Mouse (Mus musculus): Measurements from ENCODE around the gene Adap1. TPM values are rescaled to one million over a fixed set of nuclear protein-coding genes. Genes with fewer than 3 reads are reported as not detected.

Gene Adap1
- polyA plus RNA-seq, 1 experiment from 2014 or later = 1.7 TPM

DNA sequence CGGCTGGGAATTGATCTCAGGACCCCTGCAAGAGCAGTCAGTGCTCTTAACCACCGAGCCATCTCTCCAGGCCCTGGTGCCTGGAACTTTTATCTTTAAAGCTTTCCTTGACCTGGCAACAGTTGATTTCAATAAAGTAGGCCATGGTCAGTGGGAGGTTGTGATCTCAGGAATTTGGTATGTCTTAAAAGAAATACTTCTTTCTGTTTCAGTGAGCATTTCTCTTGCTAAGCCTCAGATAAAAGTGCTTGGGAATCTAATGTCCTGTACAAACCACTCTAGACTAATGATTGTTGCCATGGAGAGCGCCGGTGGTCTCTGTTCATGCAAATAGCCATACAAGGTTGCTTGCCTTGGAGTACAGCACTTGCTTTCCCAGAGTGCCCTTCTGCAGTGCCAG is 67.6 kb downstream of the Adap1 start:
- H3K9ac ChIP-seq (replicated peaks; ENCODE audit: low read length) = no peak overlapping the region
- no peak overlapping the region; the same call in 1 of the 2 replicates for H3K27ac ChIP-seq (ENCODE audit: low read length)
- no peaks in the 10 kb centered on the region for H3K27me3 ChIP-seq (ENCODE audit: insufficient read depth, low read length)
- peaks cover 31% of the 10 kb centered on the region for H3K4me1 ChIP-seq (ENCODE audit: insufficient read depth, low read length)
- no peak overlapping the region for H3K4me2 ChIP-seq (replicated peaks; ENCODE audit: low read depth, low read length)
- ATAC-seq (ENCODE audit: low FRiP score, low TSS enrichment) = no peak
- WGBS = 71% methylated on average over 4 of the region's 4 CpGs
- H3K4me3 ChIP-seq (ENCODE audit: low read length) = no peak overlapping the region
- H3K36me3 ChIP-seq (ENCODE audit: insufficient read depth, low read length) = peaks cover 24% of the 10 kb centered on the region
- no peaks in the 10 kb centered on the region for H3K9me3 ChIP-seq (ENCODE audit: low read length)

DNA sequence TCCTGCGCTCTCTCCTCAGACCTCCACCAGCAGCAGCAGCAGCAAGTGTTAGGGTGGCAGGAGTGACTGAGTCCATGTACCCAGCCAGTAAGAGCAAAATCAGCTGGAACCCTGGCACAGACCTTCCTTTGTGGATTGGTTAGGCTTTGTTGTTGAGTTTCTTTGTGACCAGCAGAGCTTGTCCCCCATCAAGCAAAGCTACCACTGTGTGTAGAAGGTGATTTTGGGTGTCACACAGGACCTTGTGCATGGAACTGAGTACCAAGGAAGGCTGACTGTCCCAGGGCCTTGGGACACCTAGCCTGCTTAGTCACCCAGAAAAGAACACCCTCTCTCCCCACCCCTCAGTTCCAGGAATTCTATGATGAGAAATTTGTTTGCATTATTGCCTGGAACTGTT is 68.2 kb downstream of the Adap1 start:
- H3K9me3 ChIP-seq (ENCODE audit: low read length) = no peaks in the 10 kb centered on the region
- H3K27ac ChIP-seq (ENCODE audit: low read length) = no peak overlapping the region
- no peaks in the 10 kb centered on the region for H3K27me3 ChIP-seq (ENCODE audit: insufficient read depth, low read length)
- WGBS = 96% methylated on average over 1 of the region's 1 CpGs
- peaks cover 18% of the 10 kb centered on the region for H3K36me3 ChIP-seq (ENCODE audit: insufficient read depth, low read length)
- no peak overlapping the region for H3K9ac ChIP-seq (replicated peaks; ENCODE audit: low read length)
- H3K4me2 ChIP-seq (replicated peaks; ENCODE audit: low read depth, low read length) = no peak overlapping the region
- no peak overlapping the region for H3K4me3 ChIP-seq (ENCODE audit: low read length)
- ATAC-seq (ENCODE audit: low FRiP score, low TSS enrichment) = no peak
- H3K4me1 ChIP-seq (ENCODE audit: insufficient read depth, low read length) = peaks cover 31% of the 10 kb centered on the region

DNA sequence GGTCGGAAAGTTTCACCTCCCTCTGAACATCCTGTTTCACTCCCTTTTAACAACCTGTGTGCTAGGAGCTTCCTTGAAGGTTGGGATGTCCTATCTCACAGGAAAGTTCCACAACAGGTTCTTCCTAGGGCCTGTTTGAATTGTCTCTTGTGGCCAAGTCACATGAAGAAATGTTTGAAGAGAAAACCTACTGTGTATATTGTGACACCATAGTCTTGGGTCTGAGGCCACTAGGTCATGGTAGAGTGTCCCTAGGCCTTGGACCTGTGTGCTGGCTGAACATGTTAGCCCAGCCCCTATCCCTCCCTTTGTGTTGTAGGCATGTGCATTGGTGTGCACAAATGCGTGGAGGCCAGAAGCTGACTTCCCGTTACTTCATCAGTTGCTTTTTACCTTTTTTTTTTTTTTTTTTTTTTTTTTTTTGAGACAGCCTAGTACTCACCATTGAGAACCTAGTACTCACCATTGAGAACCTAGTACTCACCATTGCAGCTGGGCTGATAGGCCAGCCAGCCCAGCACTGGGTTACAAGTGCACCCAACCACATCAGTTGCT is 69.1 kb downstream of the Adap1 start:
- H3K36me3 ChIP-seq (ENCODE audit: insufficient read depth, low read length) = peaks cover 12% of the 10 kb centered on the region
- no peaks in the 10 kb centered on the region for H3K9me3 ChIP-seq (ENCODE audit: low read length)
- H3K9ac ChIP-seq (replicated peaks; ENCODE audit: low read length) = no peak overlapping the region
- H3K27me3 ChIP-seq (ENCODE audit: insufficient read depth, low read length) = no peaks in the 10 kb centered on the region
- peaks cover 37% of the 10 kb centered on the region for H3K4me1 ChIP-seq (ENCODE audit: insufficient read depth, low read length)
- no peak overlapping the region for H3K4me2 ChIP-seq (replicated peaks; ENCODE audit: low read depth, low read length)
- no peak overlapping the region for H3K27ac ChIP-seq (ENCODE audit: low read length)
- 68% methylated on average over 3 of the region's 3 CpGs for WGBS
- no peak for ATAC-seq (ENCODE audit: low FRiP score, low TSS enrichment)
- no peak overlapping the region for H3K4me3 ChIP-seq (ENCODE audit: low read length)

DNA sequence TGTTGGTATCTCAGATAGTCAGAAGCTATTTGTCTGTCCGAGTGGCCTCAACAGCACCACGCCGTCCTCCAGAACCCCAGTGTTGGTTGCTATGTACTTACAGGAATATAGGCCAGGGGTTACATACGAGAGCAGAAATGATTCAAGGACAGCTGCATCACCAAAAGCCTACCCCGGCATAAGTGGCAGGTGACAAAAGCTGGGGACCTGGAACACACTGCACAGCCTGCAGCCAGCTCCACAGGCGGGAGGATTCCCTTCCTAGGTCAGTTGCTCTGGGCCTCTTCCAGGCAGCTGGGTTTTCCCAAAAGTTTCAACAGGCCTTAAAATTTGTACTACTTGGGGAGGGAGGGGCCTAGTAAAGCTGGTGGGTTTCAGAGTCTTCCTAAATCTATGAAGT is 69.6 kb downstream of the Adap1 start:
- no peak for ATAC-seq (ENCODE audit: low FRiP score, low TSS enrichment)
- Histone ChIP-seq H3K27ac (ENCODE audit: low read length) (no peak overlapping the region), H3K9ac (replicated peaks; ENCODE audit: low read length) (0 out of 2 replicates have a peak overlapping the region, but pooled peaks have one; percentile 14), H3K4me2 (replicated peaks; ENCODE audit: low read depth, low read length) (no peak overlapping the region), H3K4me1 (ENCODE audit: insufficient read depth, low read length) (peaks cover 38% of the 10 kb centered on the region), H3K9me3 (ENCODE audit: low read length) (no peaks in the 10 kb centered on the region), H3K4me3 (ENCODE audit: low read length) (no peak overlapping the region), H3K27me3 (ENCODE audit: insufficient read depth, low read length) (no peaks in the 10 kb centered on the region), H3K36me3 (ENCODE audit: insufficient read depth, low read length) (peaks cover 8% of the 10 kb centered on the region)
- WGBS = 91% methylated on average over 6 of the region's 6 CpGs

DNA sequence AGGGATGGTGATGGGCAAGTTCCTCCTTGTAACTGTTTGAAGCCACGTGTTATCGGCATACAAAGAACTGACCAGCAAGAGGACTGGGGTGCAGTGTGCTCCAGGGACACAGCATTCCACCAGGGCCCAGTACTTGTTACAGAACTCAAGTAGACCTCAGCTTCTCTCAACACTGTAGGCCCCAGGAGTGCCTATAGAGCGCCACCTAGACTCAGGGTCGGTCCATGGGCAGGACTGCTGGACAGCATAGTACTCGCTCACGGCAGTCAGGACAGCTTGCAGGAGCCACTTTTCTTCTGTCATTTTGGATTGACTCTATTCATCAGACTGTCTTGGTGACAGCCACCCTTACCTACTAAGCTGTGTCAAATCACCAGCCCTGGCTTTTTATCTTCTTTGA is 70.5 kb downstream of the Adap1 start:
- Histone ChIP-seq H3K4me1 (ENCODE audit: insufficient read depth, low read length) (peaks cover 38% of the 10 kb centered on the region), H3K4me2 (replicated peaks; ENCODE audit: low read depth, low read length) (no peak overlapping the region)

DNA sequence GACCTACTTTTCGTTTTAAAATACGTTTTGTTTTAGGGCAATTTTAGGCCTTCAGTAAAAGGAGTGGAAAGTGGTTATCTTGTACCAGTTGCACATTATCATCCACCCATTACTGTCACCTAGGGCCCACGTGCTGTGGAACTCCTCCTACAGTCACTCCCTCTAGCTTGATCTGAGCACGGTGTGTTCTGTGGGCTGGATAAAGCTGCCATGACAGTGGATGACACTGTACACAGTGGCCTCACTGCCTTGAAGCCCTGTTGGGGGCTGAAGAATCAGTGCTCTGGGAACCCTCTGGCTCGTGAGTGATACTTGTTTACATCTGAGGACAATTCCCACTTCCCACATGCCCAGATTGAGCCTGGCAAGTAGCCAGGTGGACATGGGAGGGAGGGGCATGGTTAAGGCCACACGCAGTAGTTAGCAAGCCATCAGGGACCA is 72.1 kb downstream of the Adap1 start:
- Histone ChIP-seq H3K9ac (replicated peaks; ENCODE audit: low read length) (peak overlapping the region; percentile 91), H3K27ac (ENCODE audit: low read length) (peak overlapping the region; percentile 89), H3K4me1 (ENCODE audit: insufficient read depth, low read length) (peaks cover 36% of the 10 kb centered on the region), H3K27me3 (ENCODE audit: insufficient read depth, low read length) (no peaks in the 10 kb centered on the region), H3K36me3 (ENCODE audit: insufficient read depth, low read length) (peaks cover 10% of the 10 kb centered on the region; the same call in 1 of the 2 replicates), H3K4me3 (ENCODE audit: low read length) (peak overlapping the region; percentile 88), H3K9me3 (ENCODE audit: low read length) (no peaks in the 10 kb centered on the region), H3K4me2 (replicated peaks; ENCODE audit: low read depth, low read length) (peak overlapping the region; percentile 96)
- peak; percentile 6; the same call in 1 of the 2 replicates for ATAC-seq (ENCODE audit: low FRiP score, low TSS enrichment)
- WGBS = 4% methylated on average over 6 of the region's 6 CpGs

More for the DNA sequence above, 70.5 kb downstream of the Adap1 start:
- no peaks in the 10 kb centered on the region for H3K9me3 ChIP-seq (ENCODE audit: low read length)
- H3K27me3 ChIP-seq (ENCODE audit: insufficient read depth, low read length) = no peaks in the 10 kb centered on the region
- no peaks in the 10 kb centered on the region; the same call in 1 of the 2 replicates for H3K36me3 ChIP-seq (ENCODE audit: insufficient read depth, low read length)
- no peak overlapping the region for H3K4me3 ChIP-seq (ENCODE audit: low read length)
- H3K9ac ChIP-seq (replicated peaks; ENCODE audit: low read length) = no peak overlapping the region
- ATAC-seq (ENCODE audit: low FRiP score, low TSS enrichment) = no peak
- WGBS = 87% methylated on average over 6 of the region's 6 CpGs
- no peak overlapping the region for H3K27ac ChIP-seq (ENCODE audit: low read length)

DNA sequence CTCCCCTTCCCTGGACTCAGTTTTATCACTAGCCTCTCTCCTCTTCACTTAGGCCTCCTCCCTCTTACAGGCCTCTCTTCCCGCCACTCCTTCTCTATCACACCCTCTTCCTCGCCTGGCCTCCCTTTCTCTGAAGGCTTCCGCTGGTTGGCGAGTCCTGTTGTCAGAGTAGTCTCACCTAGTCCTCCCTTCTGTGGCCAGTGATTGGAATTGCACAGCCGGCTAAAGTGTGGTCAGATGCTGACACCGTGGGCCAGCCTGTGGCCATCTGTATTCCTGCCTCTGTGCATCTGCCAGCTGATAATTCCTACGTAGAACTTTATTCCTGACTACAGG is 72.5 kb downstream of the Adap1 start:
- peak overlapping the region; percentile 88 for H3K4me3 ChIP-seq (ENCODE audit: low read length)
- peaks cover 35% of the 10 kb centered on the region for H3K4me1 ChIP-seq (ENCODE audit: insufficient read depth, low read length)
- H3K36me3 ChIP-seq (ENCODE audit: insufficient read depth, low read length) = peaks cover 14% of the 10 kb centered on the region; the same call in 1 of the 2 replicates
- peak; percentile 40; the same call in 1 of the 2 replicates for ATAC-seq (ENCODE audit: low FRiP score, low TSS enrichment)
- no peaks in the 10 kb centered on the region for H3K9me3 ChIP-seq (ENCODE audit: low read length)
- H3K9ac ChIP-seq (replicated peaks; ENCODE audit: low read length) = peak overlapping the region; percentile 91
- peak overlapping the region; percentile 96 for H3K4me2 ChIP-seq (replicated peaks; ENCODE audit: low read depth, low read length)
- WGBS = 0% methylated on average over 7 of the region's 7 CpGs
- H3K27me3 ChIP-seq (ENCODE audit: insufficient read depth, low read length) = no peaks in the 10 kb centered on the region
- peak overlapping the region; percentile 89 for H3K27ac ChIP-seq (ENCODE audit: low read length)

DNA sequence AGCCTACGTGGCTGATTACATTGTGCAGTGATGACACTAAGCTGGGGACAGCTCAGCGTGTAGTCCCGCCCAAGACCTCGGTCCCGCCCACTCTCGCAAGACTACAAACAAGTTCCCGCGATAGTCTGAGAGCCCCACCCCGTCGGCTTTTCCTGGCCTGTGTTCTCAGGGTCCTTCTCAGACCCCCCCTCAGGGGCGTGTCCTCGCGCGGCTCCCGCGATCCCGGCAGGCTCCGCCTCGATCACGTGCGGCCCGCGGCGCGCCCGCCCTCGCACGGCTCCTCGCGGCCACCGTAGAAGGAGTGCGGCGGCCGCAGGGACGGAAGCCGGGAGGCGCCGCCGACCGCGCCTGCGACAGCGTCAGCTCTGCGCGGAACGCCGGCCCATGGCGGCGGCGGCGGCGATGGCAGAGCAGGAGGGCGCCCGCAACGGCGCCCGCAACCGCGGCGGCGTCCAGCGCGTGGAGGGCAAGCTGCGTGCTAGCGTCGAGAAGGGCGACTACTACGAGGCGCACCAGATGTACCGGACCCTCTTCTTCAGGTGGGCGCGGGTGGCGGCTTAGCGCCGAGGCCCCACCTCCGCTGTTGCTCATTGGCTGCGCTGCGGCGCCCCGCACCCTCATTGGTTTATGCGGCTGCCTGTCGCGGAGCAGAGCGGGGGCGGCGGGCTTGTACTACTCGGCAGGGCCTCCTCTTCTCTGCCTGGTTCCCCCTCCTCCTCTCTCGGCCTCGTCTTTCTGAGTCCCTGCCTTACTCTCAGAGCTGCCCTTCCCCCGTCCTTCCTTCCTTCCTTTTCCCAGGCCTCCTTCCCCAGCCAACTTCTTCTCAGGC is 73.1 kb downstream of the Adap1 start, which contains the start of gene Get4:
TSS of gene Get4 (plus strand) at position 244 of the 829 bp plus-strand sequence.
- Histone ChIP-seq H3K27me3 (ENCODE audit: insufficient read depth, low read length) (no peaks in the 10 kb centered on the region), H3K4me1 (ENCODE audit: insufficient read depth, low read length) (peaks cover 31% of the 10 kb centered on the region), H3K9ac (replicated peaks; ENCODE audit: low read length) (peak within 1 kb of the TSS; percentile 91), H3K4me2 (replicated peaks; ENCODE audit: low read depth, low read length) (peak within 1 kb of the TSS; percentile 96), H3K36me3 (ENCODE audit: insufficient read depth, low read length) (peaks cover 19% of the 10 kb centered on the region), H3K9me3 (ENCODE audit: low read length) (no peaks in the 10 kb centered on the region), H3K27ac (ENCODE audit: low read length) (peak within 1 kb of the TSS; percentile 89), H3K4me3 (ENCODE audit: low read length) (peak within 1 kb of the TSS; percentile 88)
- peak; percentile 97 for ATAC-seq (ENCODE audit: low FRiP score, low TSS enrichment)
- under 1% methylated on average over 89 of the region's 90 CpGs for WGBS

DNA sequence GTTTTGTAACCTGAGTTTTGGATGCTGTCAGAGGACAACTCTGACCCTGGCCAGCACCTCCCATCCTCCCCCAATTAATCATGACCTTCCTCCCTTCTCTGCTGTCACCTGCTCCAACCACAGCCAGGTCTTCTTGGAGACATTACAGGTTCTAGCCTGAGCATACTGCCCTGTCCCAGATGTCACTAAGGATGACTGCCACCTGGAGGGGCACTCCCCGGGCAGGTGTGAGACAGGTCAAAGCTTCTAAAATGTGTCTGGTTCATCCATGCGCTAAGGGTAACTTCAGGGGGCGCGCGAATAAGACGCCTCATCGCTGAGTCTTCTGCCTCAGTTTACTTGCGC is 73.7 kb downstream of the Adap1 start:
- Histone ChIP-seq H3K4me1 (ENCODE audit: insufficient read depth, low read length) (peaks cover 31% of the 10 kb centered on the region), H3K9ac (replicated peaks; ENCODE audit: low read length) (peak overlapping the region; percentile 79), H3K27me3 (ENCODE audit: insufficient read depth, low read length) (no peaks in the 10 kb centered on the region), H3K4me3 (ENCODE audit: low read length) (peak overlapping the region; percentile 88), H3K9me3 (ENCODE audit: low read length) (no peaks in the 10 kb centered on the region), H3K4me2 (replicated peaks; ENCODE audit: low read depth, low read length) (peak overlapping the region; percentile 96), H3K27ac (ENCODE audit: low read length) (peak overlapping the region; percentile 65), H3K36me3 (ENCODE audit: insufficient read depth, low read length) (peaks cover 25% of the 10 kb centered on the region)
- WGBS = under 1% methylated on average over 8 of the region's 8 CpGs
- peak; percentile 57 for ATAC-seq (ENCODE audit: low FRiP score, low TSS enrichment)

DNA sequence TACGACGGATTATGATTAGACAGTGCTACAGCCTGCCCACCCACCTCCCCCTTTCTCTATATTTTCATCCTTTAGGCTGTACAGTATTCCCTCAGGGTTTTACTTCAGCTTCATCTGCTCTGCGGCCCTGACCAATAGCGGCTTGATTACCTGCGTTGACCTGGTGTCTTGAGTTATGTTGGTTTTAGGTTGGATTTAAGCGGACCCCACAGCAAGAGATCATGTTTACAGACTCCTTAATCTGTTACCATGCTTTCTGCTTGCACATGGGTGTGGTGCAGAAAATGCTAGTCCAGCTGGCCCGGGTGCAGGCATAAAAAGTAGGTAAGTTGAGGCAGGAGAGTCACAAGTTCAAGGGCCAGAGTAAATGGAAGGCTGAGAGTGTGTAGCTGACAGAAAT is 74.1 kb downstream of the Adap1 start:
- 70% methylated on average over 7 of the region's 7 CpGs for WGBS
- H3K9me3 ChIP-seq (ENCODE audit: low read length) = no peaks in the 10 kb centered on the region
- peak overlapping the region; percentile 79 for H3K9ac ChIP-seq (replicated peaks; ENCODE audit: low read length)
- peaks cover 31% of the 10 kb centered on the region for H3K4me1 ChIP-seq (ENCODE audit: insufficient read depth, low read length)
- H3K27ac ChIP-seq (ENCODE audit: low read length) = peak overlapping the region; percentile 65
- H3K4me2 ChIP-seq (replicated peaks; ENCODE audit: low read depth, low read length) = peak overlapping the region; percentile 96
- no peak for ATAC-seq (ENCODE audit: low FRiP score, low TSS enrichment)
- no peaks in the 10 kb centered on the region for H3K27me3 ChIP-seq (ENCODE audit: insufficient read depth, low read length)
- peak overlapping the region; percentile 88 for H3K4me3 ChIP-seq (ENCODE audit: low read length)
- H3K36me3 ChIP-seq (ENCODE audit: insufficient read depth, low read length) = peaks cover 29% of the 10 kb centered on the region

Data from kidney, embryonic 16.5 days (tissue).